Mouse (Mus musculus) lung, postnatal 0 days (tissue): ENCODE measurements around the gene Ciao2b.

Experiments
- CTCF ChIP-seq: IDR thresholded peaks from 2 replicates; pipeline ENCODE4 v1.5.1; 2016; ENCODE audit warnings: antibody characterized with exemption, mild to moderate bottlenecking
- EP300 ChIP-seq: IDR thresholded peaks from 2 replicates; pipeline ENCODE4 v1.6.1; 2016; ENCODE audit warnings: antibody characterized with exemption, mild to moderate bottlenecking, control low read depth

- TF ChIP-seq CTCF (no peak), EP300 (no peak)
Measured at GRCm38 (mm10) chr8:104642324-104642654, 524 bp upstream of the Ciao2b start.
